Comparison of ENCODE assay signal across 25 mouse cellular contexts in genomic region chr13:19734597-19734996, GRCm38 (mm10). TPM values are rescaled to one million over a fixed set of nuclear protein-coding genes. Genes with fewer than 3 reads are reported as not detected.
"Had no signal": no experiment of that assay in that cellular context is flagged by ENCODE, and none has a peak within 500 bp of the region (broad histone marks: within the 10 kb centered on the region; RNA-seq: fewer than 3 reads in every experiment).

No protein-coding gene starts in this region.

- ATAC-seq: hindbrain, postnatal 0 days; intestine, embryonic 16.5 days; liver, embryonic 12.5 days had no signal

- DNase-seq: gastrocnemius, postnatal 14 days; gastrocnemius, postnatal 36 days; heart, adult 11 months; heart, adult 2 months; heart, postnatal 14 days; heart, postnatal 36 days; kidney, adult 11 months; kidney, adult 2 months; kidney, adult 9 months; kidney, postnatal 14 days; kidney, postnatal 36 days; left cerebral cortex, postnatal 4 days had no signal

RNA-seq across cellular contexts. Expression of gene Nme8, which starts 37.0 kb away (rescaled TPM):
- total RNA-seq: gastrocnemius, adult 18-20 months; gastrocnemius, adult 8-10 months; gastrocnemius, postnatal 14 days; gastrocnemius, postnatal 36 days; heart, adult 2 months; hematopoietic stem cell, adult 5-6 weeks; hindbrain, postnatal 0 days; layer of hippocampus, adult 8-10 months; layer of hippocampus, postnatal 10 days; layer of hippocampus, postnatal 25 days; left cerebral cortex, adult 18-20 months; left cerebral cortex, adult 8-10 months; left cerebral cortex, postnatal 10 days; left cerebral cortex, postnatal 4 days; liver, adult 2 months had no signal
